Mouse (Mus musculus): ENCODE measurements around the gene Wnt4. TPM values are rescaled to one million over a fixed set of nuclear protein-coding genes. Genes with fewer than 3 reads are reported as not detected.

Gene Wnt4
- polyA plus RNA-seq, 1 experiment from 2014 or later: 2.7 TPM

DNA sequence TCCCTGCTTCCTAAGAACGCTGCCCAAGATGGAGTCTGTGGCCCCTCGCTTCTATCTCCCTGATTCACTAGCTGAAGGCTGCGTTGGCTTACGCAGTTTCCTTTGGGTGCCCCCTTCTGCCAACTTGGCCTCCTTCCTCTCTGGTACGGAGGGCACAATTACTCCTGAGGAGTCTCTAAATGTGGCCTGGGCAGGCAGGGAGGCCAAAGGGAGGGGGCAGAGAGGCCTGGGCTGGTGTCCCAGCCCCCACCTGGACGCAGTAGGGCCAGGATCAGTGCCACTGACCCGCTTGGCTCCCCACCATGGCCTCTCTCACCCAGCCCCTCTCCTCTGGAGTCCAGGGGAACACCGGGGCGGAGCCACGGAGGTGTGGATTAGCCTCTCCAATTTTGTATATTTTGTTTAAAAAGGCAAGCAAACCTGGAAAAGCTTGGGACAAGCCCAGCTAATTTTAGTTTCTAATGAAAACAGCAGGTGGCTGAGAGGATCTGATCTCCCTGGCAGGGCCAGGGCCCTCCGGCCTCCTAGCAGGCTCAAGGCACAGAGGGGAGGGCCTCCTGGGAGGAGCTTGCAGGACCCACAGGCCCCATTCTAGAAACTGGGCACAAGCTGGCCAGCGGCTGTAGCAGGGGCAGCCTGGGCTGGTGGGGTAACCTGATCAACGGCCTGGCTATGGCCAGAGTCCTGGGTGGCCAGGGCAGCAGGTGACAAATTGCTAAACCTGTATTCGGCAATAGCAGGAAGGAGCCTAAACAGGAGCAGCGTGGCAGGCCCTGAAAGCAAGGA lies 8.8 kb downstream of the Wnt4 start:
- Histone ChIP-seq H3K9me3 (replicated peaks; ENCODE audit: control insufficient read depth, low read length, poor library complexity, severe bottlenecking) (no peaks in the 10 kb centered on the region), H3K4me3 (ENCODE audit: low read depth, low read length) (no peak overlapping the region), H3K4me2 (ENCODE audit: low read length) (no peak overlapping the region), H3K4me1 (ENCODE audit: control insufficient read depth, insufficient read depth, low read length) (peaks cover 7% of the 10 kb centered on the region), H3K27me3 (ENCODE audit: control insufficient read depth, insufficient read depth, low read depth, low read length) (peaks cover 25% of the 10 kb centered on the region), H3K9ac (ENCODE audit: low read depth, low read length) (peak overlapping the region; percentile 10; the same call in 1 of the 2 replicates), H3K36me3 (ENCODE audit: control insufficient read depth, insufficient read depth, low read length) (no peaks in the 10 kb centered on the region), H3K27ac (ENCODE audit: low read length) (no peak overlapping the region)
- no peak for ATAC-seq
- 67% methylated on average over 15 of the region's 15 CpGs for whole genome bisulfite sequencing

DNA sequence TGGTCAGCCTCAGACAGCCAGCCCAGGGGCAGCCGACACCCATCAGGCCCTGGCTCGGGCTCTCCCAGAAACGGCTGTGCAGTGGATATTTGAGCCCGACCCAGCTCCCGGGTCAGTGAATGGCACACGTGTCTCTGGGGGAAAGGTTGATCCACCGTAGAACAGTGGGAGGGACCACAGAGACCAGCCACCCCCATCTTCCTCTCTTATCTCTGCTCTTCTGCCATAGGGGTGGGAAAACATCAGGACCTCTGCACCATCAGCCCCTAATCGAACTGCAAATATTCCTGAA lies 9.3 kb downstream of the Wnt4 start:
- Histone ChIP-seq H3K4me3 (ENCODE audit: low read depth, low read length) (no peak overlapping the region), H3K9me3 (replicated peaks; ENCODE audit: control insufficient read depth, low read length, poor library complexity, severe bottlenecking) (no peaks in the 10 kb centered on the region), H3K4me2 (ENCODE audit: low read length) (no peak overlapping the region), H3K4me1 (ENCODE audit: control insufficient read depth, insufficient read depth, low read length) (peaks cover 7% of the 10 kb centered on the region), H3K9ac (ENCODE audit: low read depth, low read length) (peak overlapping the region; percentile 10; the same call in 1 of the 2 replicates), H3K27ac (ENCODE audit: low read length) (no peak overlapping the region), H3K36me3 (ENCODE audit: control insufficient read depth, insufficient read depth, low read length) (no peaks in the 10 kb centered on the region), H3K27me3 (ENCODE audit: control insufficient read depth, insufficient read depth, low read depth, low read length) (peaks cover 24% of the 10 kb centered on the region)
- ATAC-seq: no peak
- 64% methylated on average over 8 of the region's 8 CpGs for WGBS

DNA sequence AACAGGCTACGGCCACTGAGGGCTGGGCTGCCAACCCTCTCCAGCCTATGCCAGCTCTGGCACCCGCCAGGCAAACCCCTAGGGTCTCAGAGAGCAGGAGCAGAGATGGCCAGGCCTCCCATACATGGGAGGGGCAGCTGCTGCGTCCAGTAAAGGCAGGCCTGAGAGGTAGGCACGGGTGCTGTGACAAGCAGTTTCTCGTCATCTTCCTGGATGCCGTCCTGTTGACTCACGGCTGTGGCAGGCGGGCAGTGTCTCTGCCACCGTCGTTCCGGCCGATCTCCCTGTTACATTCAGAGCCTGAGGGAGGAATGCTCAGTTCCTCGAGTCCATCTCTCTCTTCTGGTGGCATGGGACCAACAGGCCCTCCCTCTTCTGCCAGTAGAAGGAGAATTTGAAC lies 9.9 kb downstream of the Wnt4 start:
- peaks cover 7% of the 10 kb centered on the region for H3K4me1 ChIP-seq (ENCODE audit: control insufficient read depth, insufficient read depth, low read length)
- H3K4me2 ChIP-seq (ENCODE audit: low read length): no peak overlapping the region
- no peak overlapping the region for H3K4me3 ChIP-seq (ENCODE audit: low read depth, low read length)
- H3K27ac ChIP-seq (ENCODE audit: low read length): no peak overlapping the region
- no peak for ATAC-seq
- no peak overlapping the region for H3K9ac ChIP-seq (ENCODE audit: low read depth, low read length)
- H3K9me3 ChIP-seq (replicated peaks; ENCODE audit: control insufficient read depth, low read length, poor library complexity, severe bottlenecking): no peaks in the 10 kb centered on the region
- 78% methylated on average over 13 of the region's 13 CpGs for WGBS
- peaks cover 18% of the 10 kb centered on the region for H3K27me3 ChIP-seq (ENCODE audit: control insufficient read depth, insufficient read depth, low read depth, low read length)
- H3K36me3 ChIP-seq (ENCODE audit: control insufficient read depth, insufficient read depth, low read length): no peaks in the 10 kb centered on the region

DNA sequence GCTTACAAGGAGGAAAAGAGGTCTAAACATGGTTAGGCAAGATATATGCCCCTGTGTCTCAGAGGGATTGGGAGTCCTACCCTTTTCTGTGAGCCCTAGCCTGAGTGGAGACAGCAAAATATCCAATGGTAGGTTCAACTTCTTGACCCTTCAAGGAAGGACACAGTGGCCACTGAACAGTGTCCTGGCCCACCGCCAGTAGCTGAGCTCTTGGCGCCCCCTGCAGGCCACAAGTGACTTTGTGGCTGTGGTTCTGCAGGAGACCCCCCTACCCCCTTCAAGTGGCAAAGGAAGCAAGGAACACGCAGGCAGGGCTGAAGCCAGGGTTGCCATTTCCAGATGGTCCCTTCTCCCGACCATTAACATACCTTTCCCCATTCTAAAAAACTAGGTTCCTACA lies 10.5 kb downstream of the Wnt4 start:
- no peak for ATAC-seq
- H3K9ac ChIP-seq (ENCODE audit: low read depth, low read length): no peak overlapping the region

DNA sequence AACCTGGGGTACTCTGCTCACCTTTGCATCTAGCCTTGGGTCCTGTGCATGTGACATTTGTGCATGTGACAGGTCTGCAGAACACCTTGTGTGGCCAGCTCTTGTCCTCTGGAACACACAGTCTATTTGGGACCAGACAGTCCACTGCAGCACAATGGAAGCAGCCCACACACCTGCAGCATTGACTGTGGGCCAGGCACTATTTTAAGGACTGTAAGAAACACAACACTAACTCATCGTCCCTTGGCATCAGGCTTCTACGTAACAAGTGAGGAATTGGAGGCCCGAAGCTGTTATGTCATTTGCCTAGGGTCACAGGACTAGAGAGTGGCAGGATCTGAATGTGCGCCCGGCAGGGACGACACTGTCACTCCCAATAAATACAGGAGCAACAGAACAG lies 12.4 kb downstream of the Wnt4 start:
- ATAC-seq: no peak
- H3K9me3 ChIP-seq (replicated peaks; ENCODE audit: control insufficient read depth, low read length, poor library complexity, severe bottlenecking): no peaks in the 10 kb centered on the region
- H3K4me1 ChIP-seq (ENCODE audit: control insufficient read depth, insufficient read depth, low read length): no peaks in the 10 kb centered on the region
- H3K4me3 ChIP-seq (ENCODE audit: low read depth, low read length): no peak overlapping the region
- H3K27ac ChIP-seq (ENCODE audit: low read length): no peak overlapping the region
- no peak overlapping the region for H3K9ac ChIP-seq (ENCODE audit: low read depth, low read length)
- 93% methylated on average over 6 of the region's 6 CpGs for WGBS
- peaks cover under 1% of the 10 kb centered on the region; the same call in 1 of the 2 replicates for H3K27me3 ChIP-seq (ENCODE audit: control insufficient read depth, insufficient read depth, low read depth, low read length)
- no peak overlapping the region for H3K4me2 ChIP-seq (ENCODE audit: low read length)
- H3K36me3 ChIP-seq (ENCODE audit: control insufficient read depth, insufficient read depth, low read length): no peaks in the 10 kb centered on the region

More for the DNA sequence above, 10.5 kb downstream of the Wnt4 start:
- H3K27ac ChIP-seq (ENCODE audit: low read length): no peak overlapping the region
- peaks cover 14% of the 10 kb centered on the region; the same call in 1 of the 2 replicates for H3K27me3 ChIP-seq (ENCODE audit: control insufficient read depth, insufficient read depth, low read depth, low read length)
- peaks cover 3% of the 10 kb centered on the region for H3K4me1 ChIP-seq (ENCODE audit: control insufficient read depth, insufficient read depth, low read length)
- no peak overlapping the region for H3K4me3 ChIP-seq (ENCODE audit: low read depth, low read length)
- H3K36me3 ChIP-seq (ENCODE audit: control insufficient read depth, insufficient read depth, low read length): no peaks in the 10 kb centered on the region
- no peak overlapping the region for H3K4me2 ChIP-seq (ENCODE audit: low read length)
- no peaks in the 10 kb centered on the region for H3K9me3 ChIP-seq (replicated peaks; ENCODE audit: control insufficient read depth, low read length, poor library complexity, severe bottlenecking)
- WGBS: 8% methylated on average over 4 of the region's 4 CpGs

DNA sequence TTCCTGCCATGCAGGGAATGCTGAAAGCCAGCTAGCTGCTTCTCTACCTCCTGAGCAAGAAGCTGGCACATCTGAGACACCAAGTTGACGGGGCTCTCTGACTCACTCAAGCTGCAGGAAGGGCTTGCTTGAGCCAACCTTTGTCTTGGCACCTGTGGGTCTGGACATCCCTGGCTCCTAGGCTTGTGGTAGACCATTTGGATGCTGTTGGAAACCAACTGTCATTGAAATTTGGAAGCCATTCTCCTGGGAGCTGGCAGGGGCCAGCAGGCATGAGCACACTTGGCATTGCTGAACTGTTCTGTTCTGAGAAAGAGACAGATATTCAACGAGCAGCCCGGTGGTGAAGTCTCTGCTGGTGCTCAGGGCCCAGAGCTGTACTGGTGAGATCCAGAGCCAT lies 13.0 kb downstream of the Wnt4 start:
- H3K9me3 ChIP-seq (replicated peaks; ENCODE audit: control insufficient read depth, low read length, poor library complexity, severe bottlenecking): no peaks in the 10 kb centered on the region
- H3K4me3 ChIP-seq (ENCODE audit: low read depth, low read length): no peak overlapping the region
- H3K27ac ChIP-seq (ENCODE audit: low read length): no peak overlapping the region
- no peak for ATAC-seq
- no peak overlapping the region for H3K4me2 ChIP-seq (ENCODE audit: low read length)
- H3K4me1 ChIP-seq (ENCODE audit: control insufficient read depth, insufficient read depth, low read length): no peaks in the 10 kb centered on the region
- H3K9ac ChIP-seq (ENCODE audit: low read depth, low read length): no peak overlapping the region
- H3K36me3 ChIP-seq (ENCODE audit: control insufficient read depth, insufficient read depth, low read length): no peaks in the 10 kb centered on the region
- 85% methylated on average over 3 of the region's 3 CpGs for WGBS
- H3K27me3 ChIP-seq (ENCODE audit: control insufficient read depth, insufficient read depth, low read depth, low read length): no peaks in the 10 kb centered on the region

DNA sequence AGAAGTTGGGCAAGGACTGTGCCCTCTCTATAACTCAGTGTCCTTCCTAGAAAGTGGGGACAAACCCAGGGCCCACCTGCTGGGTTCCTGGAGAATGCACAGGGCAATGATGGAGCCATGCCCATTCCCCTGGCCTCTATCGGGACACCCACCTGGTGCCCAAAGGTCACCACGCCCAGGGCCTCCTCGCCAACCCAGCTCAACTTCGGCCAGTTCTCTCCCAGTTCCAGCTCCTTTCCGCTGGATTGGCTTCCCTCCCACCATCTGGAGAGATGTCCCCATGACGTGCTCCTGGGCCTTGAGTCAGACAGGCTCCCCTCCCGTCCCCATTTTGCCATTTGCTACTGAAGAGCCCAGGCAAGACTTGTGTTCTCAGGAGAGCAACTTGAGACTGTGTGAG lies 15.3 kb downstream of the Wnt4 start:
- Histone ChIP-seq H3K27ac (ENCODE audit: low read length) (no peak overlapping the region), H3K4me3 (ENCODE audit: low read depth, low read length) (no peak overlapping the region), H3K27me3 (ENCODE audit: control insufficient read depth, insufficient read depth, low read depth, low read length) (no peaks in the 10 kb centered on the region), H3K4me1 (ENCODE audit: control insufficient read depth, insufficient read depth, low read length) (no peaks in the 10 kb centered on the region), H3K36me3 (ENCODE audit: control insufficient read depth, insufficient read depth, low read length) (no peaks in the 10 kb centered on the region), H3K9me3 (replicated peaks; ENCODE audit: control insufficient read depth, low read length, poor library complexity, severe bottlenecking) (no peaks in the 10 kb centered on the region), H3K4me2 (ENCODE audit: low read length) (no peak overlapping the region), H3K9ac (ENCODE audit: low read depth, low read length) (no peak overlapping the region)
- no peak for ATAC-seq
- WGBS: 91% methylated on average over 7 of the region's 7 CpGs

DNA sequence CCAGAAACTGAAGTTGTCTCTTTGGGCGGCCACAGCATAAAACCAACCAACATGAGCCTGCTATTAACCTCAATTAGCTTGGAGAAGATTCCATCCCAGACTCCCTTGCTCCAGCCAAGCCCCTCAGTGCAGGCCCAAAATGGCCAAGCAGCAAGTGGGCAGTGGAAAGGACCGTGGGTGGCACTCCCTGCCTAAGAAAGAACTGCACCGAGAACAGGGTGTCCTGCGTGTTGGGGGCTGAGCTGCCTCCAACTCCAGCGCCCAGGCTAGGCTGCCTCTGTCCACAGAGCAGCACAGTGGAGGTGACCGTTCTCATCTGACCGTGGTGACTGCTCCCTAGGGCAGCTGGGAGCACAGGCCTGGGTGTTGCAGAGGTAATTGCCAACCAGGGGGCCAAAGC lies 16.7 kb downstream of the Wnt4 start:
- WGBS: 91% methylated on average over 7 of the region's 7 CpGs

DNA sequence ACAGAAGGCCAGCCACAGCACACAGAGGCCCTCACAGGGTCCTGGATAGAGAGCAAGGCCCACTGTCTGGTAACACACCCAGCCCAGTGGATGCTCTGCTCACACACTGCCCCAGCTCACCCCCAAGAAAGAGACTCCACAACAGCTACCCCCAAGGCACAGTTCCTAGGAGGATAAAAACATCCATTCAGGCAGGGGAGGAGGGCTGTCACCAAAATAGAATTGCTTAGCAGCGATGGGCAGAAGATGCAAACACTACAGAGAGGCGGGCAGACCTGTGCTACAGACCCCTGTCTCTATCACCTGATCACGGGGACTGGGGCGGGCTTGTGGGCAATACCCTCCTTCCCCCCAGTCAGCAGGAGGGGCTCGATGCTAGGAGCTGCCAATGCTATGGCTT lies 17.2 kb downstream of the Wnt4 start:
- Histone ChIP-seq H3K4me2 (ENCODE audit: low read length) (no peak overlapping the region), H3K9ac (ENCODE audit: low read depth, low read length) (no peak overlapping the region; the same call in 1 of the 2 replicates), H3K36me3 (ENCODE audit: control insufficient read depth, insufficient read depth, low read length) (no peaks in the 10 kb centered on the region), H3K27ac (ENCODE audit: low read length) (no peak overlapping the region), H3K4me1 (ENCODE audit: control insufficient read depth, insufficient read depth, low read length) (no peaks in the 10 kb centered on the region), H3K27me3 (ENCODE audit: control insufficient read depth, insufficient read depth, low read depth, low read length) (no peaks in the 10 kb centered on the region), H3K4me3 (ENCODE audit: low read depth, low read length) (no peak overlapping the region), H3K9me3 (replicated peaks; ENCODE audit: control insufficient read depth, low read length, poor library complexity, severe bottlenecking) (no peaks in the 10 kb centered on the region)
- no peak for ATAC-seq
- 78% methylated on average over 5 of the region's 5 CpGs for WGBS

More for the DNA sequence above, 16.7 kb downstream of the Wnt4 start:
- Histone ChIP-seq H3K4me2 (ENCODE audit: low read length) (no peak overlapping the region), H3K27ac (ENCODE audit: low read length) (no peak overlapping the region), H3K36me3 (ENCODE audit: control insufficient read depth, insufficient read depth, low read length) (no peaks in the 10 kb centered on the region), H3K9ac (ENCODE audit: low read depth, low read length) (no peak overlapping the region), H3K4me1 (ENCODE audit: control insufficient read depth, insufficient read depth, low read length) (no peaks in the 10 kb centered on the region), H3K4me3 (ENCODE audit: low read depth, low read length) (no peak overlapping the region), H3K27me3 (ENCODE audit: control insufficient read depth, insufficient read depth, low read depth, low read length) (no peaks in the 10 kb centered on the region), H3K9me3 (replicated peaks; ENCODE audit: control insufficient read depth, low read length, poor library complexity, severe bottlenecking) (no peaks in the 10 kb centered on the region)
- no peak for ATAC-seq

All from midbrain, embryonic 16.5 days (tissue).